Mouse (Mus musculus) testis, postnatal 10 days (tissue): Measurements from ENCODE around the gene Pnrc2.
A peak's percentile ranks its signal among the peaks of the same experiment; 100 is the strongest.

ENCODE experiments used
- DNase-seq: peaks from one replicate; pipeline ENCODE4 v3.0.0; 2021; ENCODE audit warnings: low spot score

The Pnrc2 gene

DNA sequence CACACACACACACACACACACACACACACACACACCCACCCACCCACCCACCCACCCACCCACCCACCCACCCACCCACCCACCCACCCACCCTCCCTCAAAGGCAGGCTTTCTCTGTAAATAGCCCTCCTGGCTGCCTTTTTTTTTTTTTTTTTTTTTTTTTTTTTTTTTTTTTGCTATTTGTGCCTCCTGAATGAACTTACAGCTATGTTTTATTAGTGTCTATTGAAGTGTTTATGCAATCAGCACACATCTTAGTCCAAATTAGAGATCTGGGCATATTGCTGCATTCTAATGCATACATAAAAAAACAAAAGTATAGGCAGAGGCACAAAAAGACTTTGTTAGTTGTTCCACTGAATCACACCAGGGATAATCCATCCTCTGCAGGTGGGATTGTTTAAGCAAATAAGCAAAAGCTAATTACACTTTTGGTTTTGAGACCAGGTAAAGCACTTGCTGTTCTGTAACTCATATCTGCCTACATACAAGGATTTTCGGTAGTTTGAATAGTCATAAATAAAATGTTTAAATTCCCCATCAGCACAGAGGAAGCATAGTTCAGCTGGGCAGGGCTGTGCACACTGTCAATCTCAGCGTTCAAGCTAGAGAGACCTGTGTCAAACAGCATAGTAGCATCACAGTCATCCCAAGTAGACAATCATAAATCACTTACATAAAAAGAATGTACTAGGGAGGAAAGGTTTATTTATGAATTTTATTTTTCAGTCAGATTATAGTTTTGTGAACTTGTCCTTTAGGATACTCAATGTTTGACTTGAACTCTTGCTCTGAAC, 3.2 kb downstream of the Pnrc2 start:
- no peak for DNase-seq

DNA sequence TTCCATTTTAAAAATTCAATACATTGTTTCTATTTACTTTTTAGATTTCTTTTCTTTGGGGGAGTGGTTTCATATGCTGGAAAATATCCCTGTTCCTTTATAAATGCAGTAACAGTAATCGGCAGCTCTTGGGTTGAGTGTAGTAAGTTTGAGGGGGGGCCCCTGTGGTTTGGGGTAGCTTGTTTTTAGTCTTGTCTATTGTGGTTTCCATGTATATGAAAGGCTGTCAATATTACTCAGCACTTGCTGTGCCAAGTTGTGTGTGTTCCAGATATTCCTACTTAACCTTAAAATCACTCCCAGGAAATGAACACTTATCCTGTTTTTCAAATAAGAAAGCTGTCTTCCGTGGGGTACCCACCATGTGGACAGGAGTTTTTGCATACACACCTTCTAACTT, 4.7 kb downstream of the Pnrc2 start:
- DNase-seq = peak; percentile 41

DNA sequence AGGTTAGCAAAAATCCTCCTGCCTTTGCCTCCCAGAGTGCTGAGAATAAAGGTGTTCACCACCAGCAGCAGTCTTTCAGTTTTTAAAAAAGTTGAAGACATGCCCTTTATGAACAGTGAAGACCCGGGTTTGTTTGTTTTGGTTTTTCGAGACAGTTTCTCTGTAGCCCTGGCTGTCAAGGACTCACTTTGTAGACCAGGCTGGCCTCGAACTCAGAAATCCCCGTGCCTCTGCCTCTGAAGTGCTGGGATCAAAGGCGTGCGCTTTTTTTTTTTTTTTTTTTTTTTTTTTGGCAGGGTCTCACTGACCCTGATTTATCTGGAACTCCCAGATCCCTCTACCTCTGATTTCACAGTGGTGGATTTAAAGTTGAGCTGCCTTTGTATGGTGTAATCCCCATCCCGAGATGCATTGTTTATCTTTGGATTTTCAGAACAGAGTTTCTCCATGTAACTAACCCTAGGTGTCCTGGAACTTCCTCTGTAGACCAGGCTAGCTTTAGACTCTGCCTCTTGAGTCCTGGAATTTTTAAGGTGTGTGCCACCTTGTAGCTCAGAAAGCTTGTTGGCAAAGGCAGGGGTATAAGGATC, 16.0 kb downstream of the Pnrc2 start:
- peak; percentile 43 for DNase-seq

DNA sequence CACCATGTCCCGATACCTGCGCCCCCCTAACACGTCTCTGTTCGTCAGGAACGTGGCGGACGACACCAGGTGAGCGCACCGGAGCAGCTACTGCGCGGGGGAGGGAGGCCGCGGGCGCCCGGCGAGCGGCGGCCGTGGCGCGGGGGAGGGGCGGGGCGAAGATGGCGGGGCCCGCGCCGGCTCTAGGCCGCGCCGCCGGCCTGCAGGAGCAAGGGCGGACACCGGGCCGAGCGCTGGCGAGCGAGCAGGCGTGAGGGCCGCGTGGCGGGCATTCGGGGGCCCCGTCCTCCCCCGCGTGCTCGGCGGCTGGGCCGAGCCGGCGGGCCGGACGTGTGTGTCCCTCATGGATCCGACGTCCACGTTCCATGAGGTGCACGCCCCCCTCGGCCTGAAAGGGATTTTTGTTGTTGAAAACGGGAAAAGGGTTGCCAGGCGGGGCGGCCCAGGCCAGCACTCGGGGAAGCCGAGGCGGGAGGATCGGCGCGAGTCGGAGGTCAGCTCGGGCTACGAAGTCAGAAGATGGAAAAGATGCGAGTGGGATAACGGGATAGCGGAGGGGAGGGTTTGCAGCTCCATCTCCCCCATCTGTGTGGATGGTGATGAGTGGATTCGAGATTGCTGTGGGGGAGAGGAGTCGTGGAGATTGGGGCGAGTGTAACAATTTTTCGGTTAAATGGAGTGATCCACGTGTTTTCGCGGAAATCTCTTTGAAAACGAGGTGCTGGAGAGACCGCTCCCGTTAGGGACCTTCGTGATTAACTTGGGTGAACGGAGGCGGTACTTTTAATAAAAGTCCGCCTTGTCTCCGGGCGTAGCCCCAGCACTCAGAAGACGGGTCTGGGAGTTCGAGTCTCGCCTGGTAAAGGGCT, 17.2 kb downstream of the Pnrc2 start:
- DNase-seq = peak; percentile 86

DNA sequence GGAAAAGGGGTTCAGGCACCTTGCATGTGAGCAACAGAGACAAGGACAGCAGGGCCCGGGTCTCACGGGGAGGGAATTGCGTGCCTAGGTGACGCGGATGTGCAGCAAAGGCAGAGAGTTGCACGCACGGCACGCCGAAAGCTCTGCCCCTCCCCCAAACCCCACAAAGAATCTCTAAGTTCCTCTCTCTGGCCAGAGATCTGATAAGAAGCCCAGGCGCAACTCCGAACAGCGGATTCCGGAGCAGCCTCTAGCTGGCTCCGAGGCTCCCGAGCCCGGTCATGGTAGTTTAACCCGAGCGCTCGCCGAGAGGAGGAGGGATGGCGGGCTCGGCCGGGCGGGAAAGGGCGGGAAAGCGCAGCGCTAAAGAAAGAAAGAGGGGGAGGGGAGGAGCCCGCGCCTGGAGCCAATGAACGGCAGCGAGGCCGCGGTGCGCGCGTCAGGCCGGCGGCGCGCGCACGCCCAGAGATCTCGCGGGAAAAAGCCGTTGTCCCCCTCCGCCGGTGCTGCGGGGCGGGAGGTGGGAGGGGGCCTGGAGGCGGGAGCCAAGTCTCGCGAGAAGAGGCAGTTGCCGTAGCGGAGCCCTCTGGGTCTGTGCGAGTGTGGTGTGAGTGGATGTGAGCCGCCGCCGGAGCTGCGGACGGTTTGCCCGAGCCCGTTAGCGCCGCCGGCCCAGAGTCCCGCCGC, 18.0 kb downstream of the Pnrc2 start, which contains the start of gene Srsf10:
Gene Srsf10 (plus strand): TSS at position 212 of the 687 bp plus-strand sequence.
- DNase-seq = peak; percentile 97

DNA sequence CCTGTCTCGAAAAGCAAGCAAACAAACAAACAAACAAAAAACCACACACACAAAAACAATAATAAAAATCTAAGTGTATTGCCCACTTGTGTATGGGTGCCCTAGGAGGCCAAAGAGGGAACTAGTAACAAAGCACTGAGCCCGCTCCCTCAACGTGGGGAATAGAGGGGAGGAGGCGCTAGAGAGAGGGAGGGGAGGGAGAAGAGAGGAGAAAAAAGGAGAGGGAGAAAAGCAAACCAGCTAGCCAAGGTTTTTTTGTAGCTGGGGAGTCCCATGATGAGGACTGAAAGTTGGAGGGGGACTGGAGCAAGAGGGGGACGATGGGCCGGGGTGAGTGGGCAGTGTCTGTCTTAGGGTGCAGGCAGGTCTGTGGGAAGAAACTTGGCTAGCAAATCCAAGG, 18.6 kb downstream of the Pnrc2 start:
- DNase-seq = peak; percentile 50

DNA sequence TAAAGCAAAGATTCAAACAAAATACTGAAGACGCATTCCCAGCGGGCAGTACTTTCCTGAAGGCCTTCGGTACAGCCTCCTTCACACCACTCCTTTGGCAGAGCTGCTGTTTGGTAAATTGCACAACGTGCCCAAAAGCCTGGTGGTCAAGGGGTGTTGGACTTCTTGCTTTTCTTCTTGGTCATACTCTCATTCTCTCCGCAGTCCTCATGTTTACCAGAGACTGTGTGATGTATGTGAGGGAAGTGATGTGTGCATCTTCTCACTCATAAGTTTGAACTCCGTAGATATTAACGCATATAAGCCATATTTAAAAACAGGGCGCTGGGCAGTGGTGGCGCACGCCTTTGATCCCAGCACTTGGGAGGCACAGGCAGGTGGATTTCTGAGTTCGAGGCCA, 19.0 kb downstream of the Pnrc2 start:
- peak; percentile 38 for DNase-seq

DNA sequence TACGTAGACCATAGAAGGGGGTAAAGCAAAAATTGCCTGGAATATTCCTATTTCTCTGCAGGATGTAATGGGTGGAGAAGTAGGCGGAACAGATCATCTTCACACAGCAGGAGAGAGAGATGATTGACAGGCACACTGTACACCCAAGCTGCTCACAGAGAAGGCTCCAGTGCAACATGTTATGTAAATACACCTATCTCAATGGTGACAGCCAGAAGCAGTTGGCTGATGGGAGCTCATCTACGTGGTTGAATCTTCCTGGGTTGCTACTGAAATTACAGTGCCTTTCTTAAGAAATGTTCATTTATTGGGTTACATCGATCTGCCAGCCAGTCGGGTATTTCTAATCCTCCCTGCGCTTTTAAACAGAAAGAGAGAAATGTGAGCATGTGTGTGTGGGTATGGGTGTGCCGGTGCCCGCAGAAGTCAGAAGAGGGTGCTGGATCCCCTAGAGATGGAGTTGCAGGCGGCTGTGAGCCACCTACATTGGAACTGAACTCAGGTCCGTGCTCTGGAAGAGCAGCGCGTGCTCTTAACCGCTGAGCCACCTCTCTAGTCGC, 19.6 kb downstream of the Pnrc2 start:
- peak; percentile 32 for DNase-seq

DNA sequence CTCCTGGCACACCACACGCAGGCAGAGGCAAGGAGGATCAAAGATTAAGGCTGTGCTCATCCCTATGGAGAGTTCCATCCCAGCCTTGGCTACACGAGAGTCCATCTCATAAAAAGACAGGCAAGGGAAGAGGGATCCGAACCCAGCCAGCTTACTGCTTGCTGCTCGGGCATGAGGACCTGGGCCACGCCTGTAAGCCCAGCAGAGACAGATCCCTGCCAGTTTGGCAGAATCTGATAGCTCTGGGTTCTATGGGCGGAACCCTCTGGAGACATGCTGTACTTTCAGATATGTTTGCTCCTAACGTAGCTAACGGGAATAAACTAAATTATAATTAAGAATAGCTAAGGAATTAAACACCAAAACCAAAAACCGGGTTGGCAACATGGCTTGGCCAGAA, 21.7 kb downstream of the Pnrc2 start:
- DNase-seq = peak; percentile 40

DNA sequence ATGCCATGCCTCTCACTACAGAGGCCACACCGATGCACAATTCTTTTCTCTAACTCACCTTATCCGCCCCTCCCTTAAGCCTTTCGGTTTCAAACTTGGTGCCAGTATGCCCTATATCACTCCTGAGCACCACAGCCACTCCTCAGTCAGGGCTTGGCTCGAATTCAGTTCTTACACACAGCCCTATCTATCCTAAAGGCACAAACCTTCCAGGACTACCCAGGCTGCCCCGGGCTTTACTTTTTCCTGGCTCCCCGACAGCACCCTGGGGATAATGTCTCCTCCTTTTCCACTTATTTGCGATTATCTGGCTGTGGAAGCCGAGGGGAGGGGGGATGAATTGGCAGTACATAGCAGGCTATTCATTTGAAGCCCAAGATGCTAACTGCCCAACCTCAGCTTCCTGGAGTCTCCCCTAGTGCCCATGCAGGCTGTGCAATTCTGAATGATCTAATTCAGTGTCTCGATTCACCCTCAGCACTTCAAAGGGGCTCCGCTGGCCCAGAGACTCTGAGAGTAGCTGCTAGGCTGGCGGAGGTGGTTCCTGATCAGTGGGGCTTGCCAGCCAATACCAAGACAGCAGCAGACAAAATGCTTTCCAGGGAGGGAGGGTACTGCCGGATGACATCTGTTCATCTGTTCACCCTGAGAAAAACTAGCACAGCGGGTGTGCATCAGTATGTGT, 23.1 kb downstream of the Pnrc2 start:
- peak; percentile 54 for DNase-seq

DNA sequence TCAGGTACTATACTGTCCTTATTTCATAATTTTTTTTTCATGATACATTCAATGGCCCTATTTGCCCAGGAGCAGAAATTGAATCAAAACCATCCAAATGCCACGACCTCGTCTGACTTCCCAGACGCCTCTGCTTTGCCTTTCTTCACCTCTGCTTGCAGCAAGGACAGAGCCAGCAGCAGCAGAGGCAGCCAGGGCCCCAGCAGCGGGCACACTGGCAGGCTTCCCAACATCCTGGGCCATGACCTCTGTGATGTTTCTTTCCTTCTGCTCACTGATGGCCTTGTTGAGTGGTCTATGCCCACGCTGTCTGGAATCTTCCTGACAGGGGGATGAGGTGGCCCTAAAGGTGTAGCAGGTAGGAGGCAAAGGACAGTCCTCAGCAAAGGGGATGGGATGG, 26.1 kb downstream of the Pnrc2 start:
- DNase-seq = peak; percentile 76

DNA sequence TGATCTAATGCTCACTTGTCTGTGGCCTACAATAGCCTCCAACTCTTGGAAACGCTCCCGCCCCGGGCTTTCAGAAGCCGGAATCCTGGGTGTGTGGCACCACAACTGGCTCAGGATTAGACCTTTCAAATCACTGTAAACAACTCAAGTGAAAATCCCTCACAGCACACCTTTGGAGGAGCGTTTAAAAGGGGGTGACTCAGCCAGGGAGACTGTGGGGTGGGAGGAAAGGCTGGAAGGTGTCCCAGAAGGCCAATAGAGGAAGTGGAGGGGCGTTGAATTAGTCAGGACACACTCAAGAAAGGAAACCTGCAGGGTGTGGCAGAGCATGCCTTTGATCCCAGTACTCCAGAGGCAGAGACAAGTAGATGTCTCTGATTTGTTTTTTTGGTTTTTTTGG, 29.2 kb downstream of the Pnrc2 start:
- peak; percentile 39 for DNase-seq

DNA sequence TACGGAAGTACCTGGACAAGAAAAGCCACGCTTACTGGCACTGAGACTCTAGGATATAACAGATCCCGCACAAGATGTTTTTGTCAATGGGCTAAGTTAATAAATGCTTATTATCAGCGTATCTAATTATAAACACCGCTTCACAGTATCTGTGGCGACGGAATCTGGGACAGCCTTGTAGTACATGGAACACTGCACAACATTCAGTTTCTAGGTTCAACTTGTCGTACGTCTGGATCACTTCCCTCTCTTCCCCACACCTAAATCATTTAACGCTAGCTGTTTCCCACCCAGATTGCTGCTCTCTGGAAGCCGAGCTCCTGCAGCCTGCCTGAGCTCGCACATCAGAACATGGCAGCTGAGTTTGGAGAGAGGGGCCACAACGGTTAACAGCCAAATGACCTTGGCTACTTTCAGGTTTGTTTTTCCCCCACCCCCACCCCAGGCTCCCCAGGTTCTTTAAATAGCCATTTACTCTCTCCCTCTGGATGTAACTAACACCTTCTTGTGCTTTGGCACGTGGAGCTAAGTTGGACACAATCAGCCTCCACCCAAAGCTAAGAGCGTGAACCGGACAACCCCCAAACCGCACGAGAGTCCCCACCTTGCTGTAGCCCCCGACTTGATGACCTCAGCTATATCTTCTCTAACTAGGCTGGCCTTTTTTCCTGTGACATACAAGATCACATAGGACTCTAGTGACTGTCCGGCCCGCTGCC, 34.2 kb downstream of the Pnrc2 start:
- DNase-seq = no peak

DNA sequence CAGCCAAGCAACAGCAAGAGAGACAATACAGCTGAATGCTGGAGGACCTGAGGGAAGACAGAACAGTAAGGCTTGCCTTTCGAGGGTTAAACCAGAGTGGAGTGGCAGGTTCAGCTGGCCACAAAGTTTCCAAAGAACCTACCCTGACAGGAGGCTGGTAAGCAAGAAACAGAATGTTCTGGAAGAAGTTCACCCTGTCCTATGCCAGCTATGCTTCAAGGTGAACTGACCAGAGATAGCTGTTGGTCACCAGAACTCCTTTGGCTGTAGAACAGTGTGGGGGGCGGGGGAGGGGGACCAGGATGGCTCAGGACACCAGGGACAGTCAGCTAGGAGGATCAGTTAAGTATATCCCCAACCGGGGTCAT, 34.7 kb downstream of the Pnrc2 start:
- no peak for DNase-seq

DNA sequence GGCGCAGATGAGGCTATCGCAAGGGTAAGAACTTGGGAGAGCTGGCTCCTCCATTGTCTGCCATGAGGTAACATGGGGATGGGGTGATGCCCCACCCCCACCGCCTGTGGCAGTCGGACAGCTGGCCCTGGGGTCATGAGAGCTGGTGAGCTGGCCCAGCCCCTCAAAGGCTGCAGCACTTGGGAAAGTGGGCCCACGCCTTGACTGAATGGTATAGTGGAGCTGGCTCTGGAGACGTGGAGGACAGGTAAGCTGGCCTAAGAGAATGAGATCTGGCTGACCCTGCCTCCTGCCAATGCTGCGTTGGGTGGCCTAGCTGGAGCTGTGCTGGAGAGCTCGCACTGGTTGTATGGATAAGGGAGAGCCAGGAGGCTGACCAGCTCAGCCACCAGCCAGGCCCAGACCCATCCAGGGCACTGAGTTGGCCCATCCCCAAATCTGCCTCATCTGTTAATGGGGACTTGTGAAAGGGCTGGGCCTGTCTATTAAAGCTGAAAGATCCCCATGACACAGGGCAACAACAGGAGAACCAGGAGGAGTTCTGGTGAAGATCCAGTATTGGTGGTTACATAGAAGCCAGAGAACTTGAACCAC, 39.4 kb downstream of the Pnrc2 start:
- DNase-seq = no peak

DNA sequence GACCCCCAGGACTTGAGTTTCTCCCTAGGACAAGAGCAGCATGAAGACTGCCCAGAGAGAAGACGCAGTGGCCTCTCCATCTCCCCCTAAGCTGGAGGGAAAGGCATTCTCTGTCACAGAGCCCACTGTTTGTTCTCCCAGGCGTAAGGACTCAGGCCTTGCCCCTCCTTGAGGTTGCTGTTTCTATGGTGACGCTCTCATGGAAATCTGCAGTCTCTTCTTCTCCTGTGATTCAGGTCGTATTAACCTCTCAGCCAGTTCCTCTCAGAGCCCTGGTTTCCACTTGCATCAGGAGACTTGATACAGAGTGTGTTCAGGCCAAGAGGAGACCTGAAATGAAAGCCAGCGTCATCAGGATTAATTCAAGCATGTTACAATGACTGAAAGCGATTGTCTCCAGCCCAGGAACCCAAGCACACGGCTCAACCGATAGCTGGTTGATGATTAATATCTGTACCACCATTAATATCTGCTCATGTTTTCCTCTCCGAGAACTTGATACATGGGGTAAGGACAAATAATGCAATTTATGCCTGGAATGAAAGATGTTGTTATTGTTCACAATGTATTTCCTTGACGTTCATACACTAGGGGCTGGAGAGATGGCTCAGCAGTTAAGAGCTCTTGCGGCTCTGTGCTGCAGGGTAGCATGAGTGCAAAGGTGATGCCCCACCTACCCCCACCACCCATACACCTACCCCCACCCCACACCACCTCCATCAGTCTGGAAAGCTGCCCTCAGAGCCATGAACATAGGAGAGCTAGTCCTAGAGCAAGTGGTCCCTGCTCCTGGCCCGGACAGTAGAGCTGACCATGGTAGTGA, 40.1 kb downstream of the Pnrc2 start:
- DNase-seq = no peak

DNA sequence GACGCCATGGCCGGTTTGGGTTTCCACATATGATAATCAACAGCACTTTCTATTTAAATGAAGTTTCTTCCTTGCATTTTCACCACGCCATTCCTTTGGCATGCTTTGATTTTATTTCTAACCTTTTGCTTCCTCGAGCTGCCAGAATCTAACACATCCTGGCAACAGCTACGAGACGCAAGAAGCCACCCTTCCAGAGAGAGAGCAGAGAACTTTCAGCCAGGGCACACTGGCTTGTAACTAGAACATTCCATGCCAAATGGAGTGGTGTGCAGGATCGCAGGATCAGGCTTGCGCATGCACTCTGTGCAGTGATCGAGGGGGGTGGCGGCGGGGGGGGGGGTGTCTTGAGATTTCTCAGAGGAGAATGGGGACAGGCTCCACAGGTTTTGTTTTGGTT, 41.6 kb downstream of the Pnrc2 start:
- DNase-seq = no peak

DNA sequence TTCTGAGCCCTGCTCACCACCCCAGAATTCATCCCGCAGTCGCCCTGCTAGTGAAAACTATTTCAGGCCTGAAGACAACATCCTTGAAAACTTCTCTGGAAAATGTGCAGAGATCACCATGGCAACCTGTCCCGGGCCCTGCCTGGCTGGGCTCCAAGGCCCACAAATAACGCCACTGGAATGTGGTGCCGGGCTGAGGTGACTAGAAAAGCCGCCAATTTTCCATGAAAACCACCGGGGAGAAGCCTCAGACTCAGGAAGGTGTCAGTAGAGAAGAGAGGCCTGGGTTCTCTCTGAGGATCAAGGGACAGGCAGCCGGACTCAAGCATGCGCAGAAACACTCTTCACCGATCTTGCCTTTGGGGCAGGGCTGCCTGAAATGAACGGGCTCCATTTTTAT, 45.2 kb downstream of the Pnrc2 start:
- DNase-seq = peak; percentile 85

DNA sequence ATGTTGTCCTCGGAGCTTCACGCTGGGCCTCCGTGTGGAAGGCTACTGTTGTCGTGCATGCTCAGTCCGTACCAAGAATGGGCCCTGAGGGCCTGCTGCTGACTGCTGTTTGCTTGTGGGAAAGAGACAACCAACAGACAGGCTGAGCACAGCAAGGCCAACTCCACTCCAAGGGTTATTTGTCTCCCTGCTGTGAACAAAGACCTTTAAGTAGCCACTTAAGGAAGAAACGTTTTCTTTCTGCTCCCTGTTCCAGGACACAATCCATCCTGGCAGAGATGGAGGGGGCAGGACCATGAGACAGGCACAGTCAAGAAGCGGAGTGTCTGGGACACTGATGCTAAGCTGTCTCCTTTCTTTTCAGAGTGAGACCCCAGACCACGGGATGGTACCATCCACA, 49.4 kb downstream of the Pnrc2 start:
- no peak for DNase-seq
